Mouse (Mus musculus) hindbrain, embryonic 14.5 days (tissue): ENCODE data around the gene Uba3. TPM values are rescaled to one million over a fixed set of nuclear protein-coding genes. Genes with fewer than 3 reads are reported as not detected.
A peak's percentile ranks its signal among the peaks of the same experiment; 100 is the strongest.

Experiments used
- ATAC-seq: fragments of 200-750 bp; cut with Nextera tagmentation; 2 replicates; pipeline ENCODE4 v1.8.0; 2017; ENCODE audit warnings: moderate number of reproducible peaks, mild to moderate bottlenecking, moderate TSS enrichment, moderate library complexity; ENCODE audit not compliant: low FRiP score
- DNase-seq: peaks from one replicate; pipeline ENCODE4 v3.0.0-alpha.2; 2015; ENCODE audit warnings: low spot score
- H3K27ac ChIP-seq: fragments of 300-500 bp; sonication (generic); 2 replicates; pipeline ENCODE4 v1.5.1; 2014; ENCODE audit warnings: mild to moderate bottlenecking, moderate library complexity
- H3K27me3 ChIP-seq: fragments of 300-500 bp; sonication (generic); 2 replicates; pipeline ENCODE4 v1.6.1; 2014; ENCODE audit warnings: mild to moderate bottlenecking, low read length, mixed read lengths; ENCODE audit not compliant: control insufficient read depth, insufficient read depth
- H3K36me3 ChIP-seq: fragments of 300-500 bp; sonication (generic); replicated peaks from 2 replicates; pipeline ENCODE4 v1.6.1; 2014; ENCODE audit not compliant: control insufficient read depth, insufficient read depth
- H3K4me1 ChIP-seq: fragments of 300-500 bp; sonication (generic); replicated peaks from 2 replicates; pipeline ENCODE4 v1.6.1; 2014; ENCODE audit warnings: antibody characterized with exemption, low read length, mixed read lengths; ENCODE audit not compliant: control insufficient read depth, insufficient read depth
- H3K4me2 ChIP-seq: fragments of 300-500 bp; sonication (generic); replicated peaks from 2 replicates; pipeline ENCODE4 v1.6.1; 2014; ENCODE audit warnings: mild to moderate bottlenecking, moderate library complexity
- H3K4me3 ChIP-seq: fragments of 300-500 bp; sonication (generic); replicated peaks from 2 replicates; pipeline ENCODE4 v1.5.1; 2014; ENCODE audit warnings: mild to moderate bottlenecking, low read length
- H3K9ac ChIP-seq: fragments of 300-500 bp; sonication (generic); 2 replicates; pipeline ENCODE4 v1.6.1; 2014
- H3K9me3 ChIP-seq: fragments of 300-500 bp; sonication (generic); 2 replicates; pipeline ENCODE4 v1.6.1; 2016; ENCODE audit warnings: low read length; ENCODE audit not compliant: control insufficient read depth
- WGBS: fragments of 180-500 bp; shearing (Covaris S2); extraction: QIAGEN DNeasy Blood & Tissue Kit; methylation state at CpG from one replicate; pipeline ENCODE4 v1.1.7; 2014; 5-methylcytosine and 5-hydroxymethylcytosine counted together
- polyA plus RNA-seq: library from polyadenylated mRNA; unstranded; fragments of >200 nt; fragmentation: Nextera tagmentation; extraction: Ambion mirVana; gene quantifications from 2 replicates; pipeline ENCODE4 v1.2.1, GENCODE M21; 2014

Gene Uba3
- polyA plus RNA-seq, 1 experiment from 2014 or later = 95.8 TPM

GRCm38 (mm10) chr6:97220672-97221071, 15.2 kb upstream of the Uba3 start:
- Histone ChIP-seq H3K4me3 (no peak overlapping the region), H3K9ac (no peak overlapping the region)
- WGBS = 71% methylated on average over 2 of the region's 5 CpGs

GRCm38 (mm10) chr6:97216154-97216821, 10.8 kb upstream of the Uba3 start:
- Histone ChIP-seq H3K9ac (no peak overlapping the region), H3K36me3 (no peaks in the 10 kb centered on the region), H3K27ac (no peak overlapping the region), H3K4me1 (peaks cover 31% of the 10 kb centered on the region), H3K9me3 (no peaks in the 10 kb centered on the region), H3K4me2 (no peak overlapping the region), H3K4me3 (no peak overlapping the region), H3K27me3 (no peaks in the 10 kb centered on the region)
- DNase-seq (no peak), ATAC-seq (no peak)
- WGBS = 78% methylated on average over 4 of the region's 4 CpGs

More at GRCm38 (mm10) chr6:97220672-97221071, 15.2 kb upstream of the Uba3 start:
- Histone ChIP-seq H3K4me1 (peaks cover 3% of the 10 kb centered on the region; the same call in 1 of the 2 replicates), H3K27me3 (no peaks in the 10 kb centered on the region), H3K36me3 (no peaks in the 10 kb centered on the region), H3K9me3 (no peaks in the 10 kb centered on the region), H3K4me2 (no peak overlapping the region), H3K27ac (no peak overlapping the region)
- DNase-seq = no peak
- ATAC-seq = no peak

- Histone ChIP-seq H3K36me3 (no peaks in the 10 kb centered on the region), H3K9ac (peak overlapping the region; percentile 81), H3K4me3 (peak overlapping the region; percentile 75), H3K27me3 (no peaks in the 10 kb centered on the region), H3K4me2 (peak overlapping the region; percentile 88), H3K27ac (no peak overlapping the region), H3K4me1 (peaks cover 32% of the 10 kb centered on the region), H3K9me3 (no peaks in the 10 kb centered on the region)
- 64% methylated on average over 12 of the region's 12 CpGs for WGBS
- ATAC-seq = no peak
- no peak for DNase-seq
Observed at GRCm38 (mm10) chr6:97211981-97212380, 6.5 kb upstream of the Uba3 start.

GRCm38 (mm10) chr6:97210962-97211601, 5.6 kb upstream of the Uba3 start:
- Histone ChIP-seq H3K4me1 (peaks cover 29% of the 10 kb centered on the region), H3K27ac (peak overlapping the region; percentile 69), H3K36me3 (no peaks in the 10 kb centered on the region), H3K9me3 (no peaks in the 10 kb centered on the region), H3K9ac (peak overlapping the region; percentile 81), H3K4me2 (peak overlapping the region; percentile 88), H3K4me3 (peak overlapping the region; percentile 75), H3K27me3 (no peaks in the 10 kb centered on the region)
- ATAC-seq (peak; percentile 64), DNase-seq (no peak)
- WGBS = 2% methylated on average over 22 of the region's 22 CpGs

- peak within 1 kb of the TSS; percentile 75 for H3K4me3 ChIP-seq
- 10% methylated on average over 32 of the region's 32 CpGs for WGBS
Observed at GRCm38 (mm10) chr6:97210191-97210961, 4.9 kb upstream of the Uba3 start, which contains the start of gene Arl6ip5. TSS of gene Arl6ip5 (plus strand) at chr6:97210689.

GRCm38 (mm10) chr6:97209751-97210150, 4.3 kb upstream of the Uba3 start:
- Histone ChIP-seq H3K36me3 (no peaks in the 10 kb centered on the region), H3K9ac (no peak overlapping the region), H3K4me2 (no peak overlapping the region), H3K27ac (no peak overlapping the region), H3K4me1 (peaks cover 29% of the 10 kb centered on the region), H3K27me3 (no peaks in the 10 kb centered on the region), H3K9me3 (no peaks in the 10 kb centered on the region), H3K4me3 (no peak overlapping the region)
- WGBS = 88% methylated on average over 4 of the region's 4 CpGs
- ATAC-seq (no peak), DNase-seq (no peak)

More at GRCm38 (mm10) chr6:97210191-97210961, 4.9 kb upstream of the Uba3 start, which contains the start of gene Arl6ip5:
- H3K4me1 ChIP-seq = peaks cover 29% of the 10 kb centered on the region
- H3K36me3 ChIP-seq = no peaks in the 10 kb centered on the region
- H3K4me2 ChIP-seq = peak within 1 kb of the TSS; percentile 88
- DNase-seq = peak; percentile 90
- H3K9me3 ChIP-seq = no peaks in the 10 kb centered on the region
- H3K9ac ChIP-seq = peak within 1 kb of the TSS; percentile 81
- peak; percentile 71 for ATAC-seq
- H3K27ac ChIP-seq = peak within 1 kb of the TSS; percentile 69
- H3K27me3 ChIP-seq = no peaks in the 10 kb centered on the region

- no peak overlapping the region for H3K4me2 ChIP-seq
- no peaks in the 10 kb centered on the region for H3K9me3 ChIP-seq
- H3K4me1 ChIP-seq = peaks cover 34% of the 10 kb centered on the region
- no peaks in the 10 kb centered on the region for H3K36me3 ChIP-seq
- no peak overlapping the region for H3K27ac ChIP-seq
- no peak overlapping the region for H3K4me3 ChIP-seq
- ATAC-seq (no peak), DNase-seq (no peak)
- no peaks in the 10 kb centered on the region for H3K27me3 ChIP-seq
- WGBS = 49% methylated on average over 3 of the region's 3 CpGs
- no peak overlapping the region for H3K9ac ChIP-seq
Observed at GRCm38 (mm10) chr6:97209201-97209600, 3.8 kb upstream of the Uba3 start.

GRCm38 (mm10) chr6:97208406-97208805, 3.0 kb upstream of the Uba3 start:
- no peak for ATAC-seq
- H3K4me1 ChIP-seq = peaks cover 34% of the 10 kb centered on the region
- no peaks in the 10 kb centered on the region for H3K27me3 ChIP-seq
- no peak overlapping the region for H3K9ac ChIP-seq
- WGBS = 41% methylated on average over 3 of the region's 3 CpGs
- H3K36me3 ChIP-seq = no peaks in the 10 kb centered on the region
- H3K4me3 ChIP-seq = no peak overlapping the region
- H3K9me3 ChIP-seq = no peaks in the 10 kb centered on the region
- DNase-seq = no peak
- no peak overlapping the region for H3K27ac ChIP-seq
- H3K4me2 ChIP-seq = no peak overlapping the region

GRCm38 (mm10) chr6:97207085-97207484, 1.6 kb upstream of the Uba3 start:
- 82% methylated on average over 4 of the region's 4 CpGs for WGBS
- DNase-seq (no peak), ATAC-seq (no peak)
- H3K36me3 ChIP-seq = no peaks in the 10 kb centered on the region
- no peak overlapping the region for H3K27ac ChIP-seq
- H3K4me1 ChIP-seq = peaks cover 24% of the 10 kb centered on the region
- no peak overlapping the region for H3K4me3 ChIP-seq
- no peaks in the 10 kb centered on the region for H3K9me3 ChIP-seq
- H3K27me3 ChIP-seq = no peaks in the 10 kb centered on the region
- H3K9ac ChIP-seq = no peak overlapping the region
- no peak overlapping the region for H3K4me2 ChIP-seq
